Mouse (Mus musculus) lung, postnatal 4 days (tissue): ENCODE data around the gene Mphosph9.
"Not testable (repeated sequence)": the region's sequence is repeated elsewhere in the genome, so short reads cannot be mapped to it uniquely, and the experiment has no call there.

Experiments used
- DNase-seq, 2 experiments: peaks; one replicate each; pipeline ENCODE4 v3.0.0; 2021

Mphosph9 gene

DNA sequence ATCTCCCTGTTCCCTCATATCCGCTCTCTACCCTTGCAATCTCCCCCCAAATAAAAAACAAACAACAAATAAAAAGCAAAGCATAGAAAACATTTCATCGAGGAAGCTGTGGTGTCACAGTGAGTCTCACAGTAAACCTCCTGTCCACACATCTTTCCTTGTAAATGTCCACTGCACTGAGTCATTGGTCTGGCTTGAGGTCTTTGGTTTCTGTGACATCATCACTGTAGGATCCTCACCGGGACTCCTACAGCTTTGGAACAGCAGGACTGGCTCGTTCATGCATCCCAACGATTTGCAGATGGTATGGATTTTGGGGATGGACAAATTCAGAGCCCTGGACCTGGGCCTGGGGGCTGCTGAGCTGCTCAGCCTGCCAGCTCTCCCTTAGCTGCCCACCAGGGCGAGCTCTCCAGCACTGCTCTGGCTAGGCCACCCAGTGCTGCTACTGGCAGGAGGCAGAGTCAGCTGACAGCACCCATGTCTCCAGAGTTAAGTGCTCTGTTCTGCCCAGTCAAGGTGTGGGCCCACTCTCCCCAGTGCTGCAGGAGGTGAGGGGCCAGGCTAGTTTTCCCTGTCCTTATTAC, 14.1 kb upstream of the Mphosph9 start:
- DNase-seq, result peak; percentile 55 to 64

DNA sequence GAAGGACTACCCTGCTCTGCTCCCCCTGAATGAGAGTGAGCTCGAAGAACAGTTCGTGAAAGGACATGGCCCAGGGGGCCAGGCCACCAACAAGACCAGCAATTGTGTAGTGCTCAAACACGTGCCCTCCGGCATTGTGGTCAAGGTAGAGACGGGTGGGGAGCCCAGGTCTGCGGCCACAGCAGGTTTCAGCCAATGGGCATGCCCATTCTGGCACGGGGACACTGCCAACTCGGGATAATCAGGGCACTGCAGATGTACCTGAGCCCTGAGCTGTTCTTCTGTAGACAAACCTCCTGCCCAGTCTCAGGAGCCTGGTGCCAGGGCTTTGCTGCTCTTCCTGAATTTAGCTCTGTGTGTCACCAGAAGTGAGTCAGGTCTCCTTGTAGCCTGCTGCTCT, 11.0 kb upstream of the Mphosph9 start:
- no peak for DNase-seq

DNA sequence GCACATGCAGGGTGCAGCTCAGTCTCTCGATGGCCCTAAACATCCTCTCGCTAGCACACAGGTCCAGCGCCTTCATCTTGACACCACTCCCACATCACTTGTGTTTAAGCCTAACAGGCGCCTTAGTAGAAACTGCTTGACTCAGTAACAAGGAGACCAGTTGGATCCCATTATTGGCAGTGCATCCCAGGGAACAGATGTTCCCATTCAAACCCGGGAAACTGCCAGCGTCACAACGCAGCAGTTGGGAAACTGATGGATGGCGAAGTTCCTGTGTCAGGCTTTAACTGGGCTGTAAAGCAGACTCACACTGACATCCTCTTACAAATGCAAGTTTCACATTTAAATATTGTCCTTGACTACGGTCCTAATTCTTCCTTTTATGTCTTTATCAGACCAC, 10.1 kb upstream of the Mphosph9 start:
- peak; percentile 67 to 81 for DNase-seq

DNA sequence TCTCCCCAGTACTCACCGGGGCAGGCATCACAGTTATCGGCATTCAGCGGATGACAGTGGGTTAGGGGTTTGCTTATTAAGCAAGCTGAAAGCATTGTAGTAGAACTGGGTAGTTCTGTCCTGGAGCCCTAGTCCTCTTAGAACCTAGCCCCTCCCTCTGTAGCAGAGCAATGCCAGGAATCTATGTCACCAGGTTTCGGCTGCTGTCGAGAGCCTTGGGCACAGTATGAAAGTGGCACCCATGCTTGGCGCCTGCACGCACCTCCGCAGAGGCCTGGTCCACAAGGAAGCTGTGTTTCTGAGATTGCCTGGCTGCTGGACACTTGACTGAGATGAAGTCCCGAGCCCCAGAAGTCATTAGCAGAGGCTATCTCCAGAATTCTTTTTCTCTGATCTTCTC, 9.3 kb upstream of the Mphosph9 start:
- peak in 1 of 2 experiments; percentile 42 for DNase-seq

DNA sequence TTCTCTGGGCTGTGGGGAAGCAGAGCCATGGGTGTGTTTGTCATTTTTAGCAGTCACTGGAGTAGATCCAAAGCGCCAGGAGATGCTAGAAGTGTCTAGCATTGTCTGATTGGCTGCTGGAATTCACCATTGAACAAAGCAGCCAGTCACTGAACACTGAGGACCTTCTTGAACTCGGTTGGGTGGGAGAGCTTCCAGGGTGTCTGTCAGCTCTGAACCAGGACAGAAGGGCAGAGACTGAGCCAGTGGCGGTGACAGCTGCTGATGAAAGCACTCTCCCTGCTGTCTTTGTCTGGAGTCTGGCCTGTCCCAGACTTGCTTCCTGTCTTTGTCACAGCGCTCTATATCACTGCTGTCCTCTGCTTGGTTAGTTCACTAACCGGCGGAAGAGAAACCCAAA, 6.6 kb upstream of the Mphosph9 start:
- DNase-seq, result peak; percentile 71 to 87

DNA sequence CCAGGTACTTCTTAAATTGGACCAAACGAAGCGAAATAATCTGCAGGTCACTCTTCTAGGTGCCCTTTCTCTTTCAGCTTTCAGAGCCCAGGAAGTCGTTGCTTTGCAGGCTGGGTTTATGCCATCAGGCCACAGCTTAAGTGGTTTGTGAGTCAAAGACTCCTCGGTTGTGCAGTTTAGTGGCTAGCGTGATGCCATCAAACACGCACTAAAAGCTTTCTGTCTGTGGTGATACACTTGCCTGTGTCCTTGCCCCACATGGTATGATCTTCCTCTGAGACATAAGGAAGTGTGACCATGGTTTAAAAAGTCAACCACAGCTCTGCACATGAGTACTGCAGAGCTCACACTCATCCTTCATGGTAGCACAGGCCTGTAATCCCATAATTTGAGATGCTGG, 2.3 kb upstream of the Mphosph9 start:
- DNase-seq, result no peak

DNA sequence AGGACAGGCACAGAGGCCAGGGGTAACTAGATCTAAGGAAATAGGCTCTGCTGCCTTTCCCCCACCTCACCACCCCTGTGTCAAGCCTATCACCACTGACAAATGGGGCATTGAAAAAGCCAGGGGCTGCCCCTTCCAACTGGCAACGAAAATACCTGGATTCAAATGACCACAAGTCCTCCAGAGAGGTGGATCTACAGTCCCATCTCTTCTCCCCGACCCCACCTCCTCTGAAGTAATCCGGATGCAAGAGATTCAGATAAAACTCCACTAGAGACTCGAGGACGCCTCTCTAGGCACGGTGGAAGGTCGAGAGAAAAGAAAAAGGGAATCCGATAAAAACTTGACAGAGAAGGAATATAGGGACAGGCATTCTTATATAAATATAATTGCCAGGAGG, 943 bp downstream of the Mphosph9 start:
- DNase-seq, result no peak

DNA sequence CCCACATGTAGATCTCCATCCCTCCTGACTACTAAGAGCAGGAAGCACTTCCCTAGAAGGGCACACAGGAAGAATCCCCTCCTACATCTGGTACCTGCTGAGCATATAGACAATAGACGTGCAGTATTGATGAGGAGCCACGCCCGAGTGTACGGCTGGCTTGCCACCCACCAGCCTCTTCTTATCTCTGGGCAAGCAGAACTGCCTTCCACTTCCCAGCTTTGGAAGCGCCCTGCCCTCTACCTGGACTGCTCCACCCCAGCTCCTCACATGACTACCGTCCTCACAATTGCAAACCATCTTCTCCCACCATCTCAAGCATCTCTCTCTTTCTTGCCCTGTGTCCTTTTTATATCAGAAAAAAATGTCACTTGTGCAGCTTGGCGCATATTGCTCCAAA, 10.1 kb downstream of the Mphosph9 start:
- no peak for DNase-seq

DNA sequence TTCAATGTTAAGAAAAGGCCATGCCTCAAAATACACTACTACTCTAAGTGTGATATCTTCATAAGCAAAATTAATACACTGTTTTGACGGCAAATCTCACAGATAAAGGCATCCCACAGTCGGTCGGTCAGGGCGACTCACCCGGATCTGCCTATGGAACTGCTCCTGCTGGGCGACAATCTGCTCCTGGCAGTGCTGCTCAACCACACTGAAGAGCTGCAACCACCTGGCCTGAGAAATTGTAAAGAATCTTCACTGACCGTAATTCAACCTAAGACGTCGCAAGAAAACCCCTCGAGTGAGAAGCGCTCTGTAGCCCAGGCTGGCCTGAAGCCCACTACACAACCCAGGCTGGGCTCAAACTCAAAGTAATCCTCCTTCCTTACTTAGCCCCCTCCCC, 11.8 kb downstream of the Mphosph9 start:
- no peak for DNase-seq

DNA sequence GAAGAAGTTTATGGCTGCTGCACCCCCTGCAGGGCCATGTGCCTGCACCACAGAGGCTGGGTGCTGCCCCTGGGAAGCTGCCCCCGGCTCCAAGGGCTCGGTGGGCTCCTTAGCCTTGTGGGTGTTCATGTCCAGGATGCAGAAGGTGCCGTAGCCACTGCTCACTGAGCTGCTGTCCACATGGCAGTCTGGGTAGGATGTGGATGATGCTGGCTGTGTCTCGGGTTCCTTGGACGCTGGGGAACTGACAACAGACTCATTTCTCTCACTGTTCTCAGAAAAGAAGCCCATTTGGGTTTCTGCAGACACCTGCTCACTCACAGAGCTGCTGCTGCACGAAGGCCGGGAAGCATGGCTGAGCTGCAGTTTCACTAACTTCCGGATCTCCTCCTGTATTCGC, 12.3 kb downstream of the Mphosph9 start:
- no peak for DNase-seq

DNA sequence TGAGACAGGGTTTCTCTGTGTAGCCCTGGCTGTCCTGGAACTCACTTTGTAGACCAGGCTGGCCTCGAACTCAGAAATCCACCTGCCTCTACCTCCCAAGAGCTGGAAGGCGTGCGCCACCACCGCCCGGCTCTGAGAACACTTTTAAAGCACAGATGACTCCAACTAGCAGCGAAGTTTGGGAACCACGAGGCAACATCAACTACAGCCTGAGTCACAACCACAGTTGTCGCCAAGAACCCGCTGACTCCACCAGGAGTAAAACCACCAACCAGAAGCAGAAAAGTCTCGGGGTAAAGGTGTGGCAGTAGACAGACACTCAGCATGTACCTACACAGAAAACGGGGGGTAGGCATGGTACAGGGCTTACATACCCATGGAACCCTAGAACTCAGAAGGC, 17.7 kb downstream of the Mphosph9 start:
- DNase-seq, result no peak

DNA sequence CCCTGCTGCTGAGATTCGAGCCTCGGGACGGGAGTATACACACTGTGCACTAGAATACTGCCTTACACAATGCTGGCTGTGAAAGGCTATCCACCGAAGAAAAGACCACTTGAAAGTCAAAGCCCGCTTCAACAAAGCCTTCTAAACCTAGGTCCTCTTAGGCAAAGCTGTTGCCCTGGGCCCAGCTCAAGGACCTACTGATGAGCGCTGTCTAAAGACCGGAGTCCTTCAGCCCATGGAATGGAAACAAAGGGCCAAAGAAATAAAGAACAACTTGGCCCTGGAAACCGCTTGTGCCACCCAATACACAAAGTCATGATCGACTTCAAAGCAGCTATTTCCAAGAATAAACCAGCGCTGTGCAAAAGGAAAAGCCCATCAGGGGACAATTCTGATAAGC, 18.6 kb downstream of the Mphosph9 start:
- DNase-seq, result no peak

DNA sequence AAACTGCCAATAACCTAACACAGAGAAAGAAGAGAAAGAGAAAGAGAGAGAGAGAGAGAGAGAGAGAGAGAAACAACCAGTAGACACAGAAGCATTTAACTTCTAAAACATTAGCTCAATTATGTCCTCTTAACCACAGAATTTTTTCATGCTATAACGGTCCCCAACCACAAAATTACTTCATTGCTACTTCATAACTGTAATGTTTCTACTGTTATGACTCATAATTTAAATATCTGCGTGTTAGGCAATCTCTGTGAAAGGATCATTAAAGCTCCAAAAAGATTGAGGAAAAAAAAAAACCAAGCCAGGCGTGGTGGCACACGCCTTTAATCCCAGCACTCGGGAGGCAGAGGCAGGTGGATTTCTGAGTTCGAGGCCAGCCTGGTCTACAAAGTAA, 24.9 kb downstream of the Mphosph9 start:
- not testable (repeated sequence) for DNase-seq

DNA sequence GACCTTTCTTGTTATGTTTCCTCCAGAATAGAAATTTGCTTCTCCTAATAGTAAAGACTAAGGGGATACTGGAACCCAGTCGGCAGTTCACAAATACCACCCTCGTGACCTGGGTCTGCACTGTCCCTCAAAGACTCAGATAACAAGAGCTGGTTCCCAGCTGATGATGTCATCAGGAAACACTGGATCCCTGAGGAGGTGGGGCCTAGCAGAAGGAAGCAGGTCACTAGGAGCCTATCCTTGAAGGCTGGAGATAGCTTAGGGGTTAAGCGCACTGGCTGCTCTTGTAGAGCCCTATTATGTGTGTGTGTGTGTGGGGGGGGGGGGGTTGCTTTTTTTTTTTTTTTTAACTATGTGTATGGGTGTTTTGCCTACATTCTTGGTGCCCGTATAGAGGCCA, 27.6 kb downstream of the Mphosph9 start:
- DNase-seq, result no peak

DNA sequence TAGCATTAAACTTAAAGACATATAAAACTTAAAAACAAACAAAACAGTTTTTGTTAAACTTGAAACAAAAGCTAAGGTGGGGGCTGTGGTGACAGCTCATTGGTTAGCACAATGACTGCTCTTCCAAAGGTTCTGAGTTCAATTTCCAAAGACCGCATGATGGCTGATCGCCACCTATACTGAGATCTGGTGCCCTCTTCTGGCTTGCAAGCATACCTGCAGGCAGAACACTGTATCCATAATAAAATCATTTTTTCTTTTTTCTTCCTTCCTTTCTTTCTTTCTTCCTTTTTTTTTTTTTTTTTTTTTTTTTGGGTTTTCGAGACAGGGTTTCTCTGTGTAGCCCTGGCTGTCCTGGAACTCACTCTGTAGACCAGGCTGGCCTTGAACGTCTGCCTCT, 28.5 kb downstream of the Mphosph9 start:
- peak in 1 of 2 experiments; percentile 16 for DNase-seq

DNA sequence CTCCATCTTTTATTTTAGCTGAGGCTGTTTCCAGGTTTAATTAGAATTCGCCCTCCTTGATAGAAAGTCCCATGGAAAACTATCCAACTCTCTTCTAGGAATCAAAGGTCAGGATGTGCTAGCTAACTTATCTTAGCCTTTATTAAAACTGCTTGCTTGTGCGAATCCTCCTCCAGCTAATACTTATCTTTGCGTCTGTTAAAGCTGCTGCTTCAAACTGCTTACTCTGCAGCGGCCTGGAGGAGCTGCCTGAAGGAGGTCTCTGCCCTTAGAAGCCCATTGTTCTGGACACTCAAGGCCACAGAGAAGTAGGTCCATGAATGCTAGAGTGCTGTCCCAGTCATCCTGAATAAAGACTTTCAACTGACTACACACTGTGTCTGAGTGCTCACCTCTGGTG, 31.3 kb downstream of the Mphosph9 start:
- no peak for DNase-seq

DNA sequence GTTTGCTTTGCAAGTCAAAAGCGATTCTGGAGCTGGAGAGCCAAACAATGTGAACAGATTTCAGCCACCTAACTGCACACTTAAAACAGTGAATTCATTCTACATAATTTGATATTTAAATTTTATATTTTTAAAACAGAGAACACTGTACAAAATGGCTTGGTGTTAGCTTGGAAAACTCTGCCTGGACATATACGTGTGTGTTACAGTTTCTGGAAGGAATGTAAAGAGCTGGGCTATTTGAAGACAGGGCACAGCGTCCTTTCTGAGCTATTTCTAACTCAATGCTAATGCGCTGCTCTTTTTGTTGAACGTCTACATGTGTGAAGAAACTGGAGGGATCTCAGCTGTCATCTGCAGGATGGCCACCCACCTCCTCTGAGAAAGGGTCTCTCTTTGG, 33.8 kb downstream of the Mphosph9 start:
- no peak for DNase-seq

DNA sequence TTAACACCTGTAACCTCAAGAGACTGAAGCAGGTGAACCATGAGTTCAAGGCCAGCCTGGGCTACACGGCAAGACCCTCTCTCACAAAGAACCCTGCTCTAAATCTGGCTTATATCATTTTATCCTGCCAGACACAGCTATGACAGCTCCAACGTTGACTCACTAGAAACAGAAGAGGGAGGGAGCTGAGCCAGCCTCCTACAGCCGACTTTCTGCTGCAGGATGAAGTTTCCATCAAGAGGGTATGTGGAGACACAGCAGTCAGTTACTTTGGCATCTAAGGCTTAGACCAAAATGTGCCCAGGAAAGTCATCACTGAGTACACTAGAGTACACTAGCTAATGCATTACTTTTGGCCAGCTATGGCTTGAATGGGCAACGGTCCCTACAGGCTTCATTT, 37.6 kb downstream of the Mphosph9 start:
- no peak for DNase-seq

DNA sequence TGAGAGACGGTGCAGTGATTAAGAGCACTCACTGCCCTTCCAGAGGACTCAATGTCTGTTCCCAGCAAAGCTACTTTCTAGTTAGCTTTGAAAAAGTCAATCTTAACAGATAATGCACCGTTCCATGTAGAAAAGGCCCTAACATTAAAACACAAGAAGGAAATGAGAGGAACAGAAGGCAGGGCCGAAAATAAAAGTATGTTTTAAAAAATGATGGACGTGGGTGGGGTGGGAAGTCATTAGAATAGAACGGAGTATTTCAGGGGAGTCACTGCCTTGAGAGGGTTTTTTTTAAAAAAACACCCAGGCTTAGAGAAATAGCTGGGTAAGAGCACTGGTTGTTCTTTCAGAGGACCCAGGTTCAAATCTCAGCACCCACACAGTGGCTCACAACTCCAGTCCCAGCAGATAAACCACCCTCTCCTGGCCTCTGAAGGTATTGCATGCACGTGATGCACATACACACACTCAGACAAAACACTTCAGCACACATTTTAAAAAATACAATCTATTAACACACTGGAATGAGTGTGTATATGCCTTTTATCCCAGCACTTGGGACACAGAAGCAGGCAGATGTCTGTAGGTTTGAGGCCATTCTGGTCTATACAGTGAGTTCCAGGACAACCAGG, 40.0 kb downstream of the Mphosph9 start:
- no peak for DNase-seq

DNA sequence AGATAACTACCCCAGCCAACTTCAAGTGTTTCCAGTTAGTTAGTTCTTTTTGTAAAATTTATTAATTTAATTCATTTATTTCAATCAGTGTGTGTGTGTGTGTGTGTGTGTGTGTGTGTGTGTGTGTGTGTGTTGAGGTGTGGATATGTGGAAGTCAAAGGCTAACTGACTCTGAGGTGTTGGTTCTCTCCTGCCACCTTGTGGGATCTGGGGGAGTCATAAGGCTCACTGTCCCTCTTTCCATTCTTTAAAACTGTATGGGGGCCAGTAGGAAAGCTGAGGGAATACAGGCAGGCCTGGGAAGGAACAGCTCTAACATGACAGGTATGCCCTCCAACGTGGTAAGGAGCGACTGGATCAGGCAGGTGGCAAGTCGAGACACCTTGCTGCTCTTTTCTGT, 43.4 kb downstream of the Mphosph9 start:
- DNase-seq, result peak in 1 of 2 experiments; percentile 37

DNA sequence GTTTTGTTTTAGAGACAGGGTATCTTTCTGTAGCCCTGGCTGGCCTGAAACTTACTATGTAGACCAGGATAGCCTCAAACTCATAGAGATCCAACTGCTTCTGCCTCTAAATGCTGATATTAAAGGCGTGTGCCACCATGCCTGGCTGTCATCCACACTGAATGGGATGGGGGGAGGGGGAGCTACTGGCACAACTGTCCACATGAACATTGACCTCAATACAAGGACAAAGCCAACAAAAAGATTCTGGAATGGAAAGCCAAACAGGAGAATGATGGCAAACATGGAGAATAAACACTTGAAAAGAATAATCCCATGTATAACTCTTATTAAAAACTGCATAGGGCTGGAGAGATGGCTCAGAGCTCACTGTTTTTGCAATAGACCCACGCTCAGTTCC, 44.9 kb downstream of the Mphosph9 start:
- no peak for DNase-seq

DNA sequence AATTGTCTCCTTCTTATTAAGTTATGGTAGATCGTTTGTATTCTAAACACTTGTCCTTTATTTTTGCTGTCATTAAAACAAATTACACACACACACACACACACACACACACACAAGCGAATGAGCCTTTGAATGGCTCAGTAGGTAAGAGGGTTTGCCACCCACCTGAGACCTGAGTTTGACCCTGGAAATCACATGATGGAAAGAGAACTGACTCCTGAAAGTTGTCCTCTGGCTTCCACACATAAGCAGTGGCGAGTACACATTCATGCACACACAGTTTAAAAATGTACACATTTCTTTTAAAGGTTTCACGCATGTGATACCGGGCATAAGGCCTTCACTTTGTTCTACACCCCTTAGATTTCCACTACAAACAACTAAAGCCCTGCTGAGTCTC, 57.5 kb downstream of the Mphosph9 start:
- no peak for DNase-seq

DNA sequence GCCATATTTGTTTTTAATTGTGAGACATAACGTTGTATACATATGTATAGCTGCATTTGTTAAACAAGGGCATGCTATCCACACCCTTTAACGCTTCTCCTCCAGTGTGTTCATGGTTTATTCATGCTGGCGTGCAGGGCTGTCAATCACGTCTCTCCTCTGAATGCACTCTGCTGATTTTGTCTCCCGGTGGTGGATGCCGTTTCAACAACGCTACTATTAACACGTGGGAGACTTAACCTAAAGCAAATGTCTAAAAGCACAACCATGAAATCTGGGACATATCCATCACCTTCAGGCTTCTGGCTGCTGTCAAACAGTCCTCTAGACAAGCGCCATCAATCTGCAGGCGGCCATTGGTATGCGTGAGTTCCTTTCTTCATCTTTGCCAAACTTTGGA, 58.1 kb downstream of the Mphosph9 start:
- DNase-seq, result no peak

DNA sequence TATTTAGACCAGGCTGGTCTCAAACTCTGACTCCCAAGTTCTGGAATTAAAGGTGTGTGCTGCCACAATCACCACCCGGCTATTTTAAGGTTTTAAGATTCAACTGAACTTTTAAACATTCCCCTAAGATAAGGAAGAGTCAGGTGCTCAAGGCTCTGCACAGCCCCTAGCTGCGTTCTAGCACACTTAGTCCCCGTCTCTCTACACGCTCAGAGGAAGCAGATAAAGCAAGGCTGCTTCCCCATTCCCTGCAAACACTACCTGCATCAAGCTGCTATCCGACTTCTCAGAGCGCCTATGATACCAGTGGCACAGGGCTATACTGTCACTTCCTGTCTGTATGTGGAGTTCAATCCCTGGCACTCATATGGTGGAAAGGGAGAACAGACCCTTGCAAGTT, 60.1 kb downstream of the Mphosph9 start:
- no peak for DNase-seq

DNA sequence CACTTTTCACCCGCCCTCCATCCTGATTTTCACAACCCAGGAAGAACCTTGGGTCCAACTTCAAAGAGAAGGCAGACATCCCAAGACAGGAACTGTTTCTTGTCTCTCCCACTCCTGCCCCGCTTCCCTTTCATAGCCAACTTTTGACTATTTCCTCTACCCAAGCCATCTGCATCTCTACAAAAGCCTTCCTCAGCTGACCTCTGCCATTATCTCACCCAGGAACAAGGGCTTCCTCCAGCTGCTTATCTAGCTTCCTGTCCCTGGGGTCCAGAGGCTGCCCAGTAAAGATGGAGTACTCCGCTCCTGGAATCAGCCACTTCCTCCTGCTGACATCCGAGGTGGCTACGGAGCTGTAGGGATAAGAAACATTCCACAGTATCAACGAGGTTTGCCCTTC, 61.0 kb downstream of the Mphosph9 start:
- DNase-seq, result peak; percentile 21 to 48
